Mouse (Mus musculus) stomach, adult 2 months (tissue): ENCODE results near the gene Tmem201. TPM values are rescaled to one million over a fixed set of nuclear protein-coding genes. Genes with fewer than 3 reads are reported as not detected.

Experiments used
- polyA plus RNA-seq: library from polyadenylated mRNA; depleted of rRNA; stranded (reverse); fragments of >200 nt; gene quantifications from 2 replicates; pipeline ENCODE4 v1.2.3, GENCODE M21; 2012; rRNA removed

Gene Tmem201
- polyA plus RNA-seq: 15.5 and 16.0 TPM in 2 replicates

GRCm38 (mm10) chr4:149737383-149738324, at the start of gene Tmem201:
Tmem201 (minus strand) TSS chr4:149738044.

GRCm38 (mm10) chr4:149774094-149774470, 36.2 kb upstream of the Tmem201 start, which contains the start of gene Slc25a33:
Slc25a33 (minus strand) TSS chr4:149774277.

GRCm38 (mm10) chr4:149702210-149702979, 35.4 kb downstream of the Tmem201 start, which contains the start of gene Pik3cd:
Pik3cd (minus strand) TSS chr4:149702571.

Other genes with a start within 250 kb of the Tmem201 start
- 11.5 and 17.2 TPM in 2 replicates for gene Ctnnbip1, start 219.8 kb downstream of the Tmem201 start, polyA plus RNA-seq
- 27.0 and 27.3 TPM in 2 replicates for gene Clstn1, start 151.6 kb downstream of the Tmem201 start, polyA plus RNA-seq
- gene Pik3cd, start 35.5 kb downstream of the Tmem201 start, polyA plus RNA-seq: 1.8 and 2.7 TPM in 2 replicates
- gene Slc25a33, start 36.2 kb upstream of the Tmem201 start, polyA plus RNA-seq: 12.0 and 21.4 TPM in 2 replicates
- gene Spsb1, start 217.0 kb upstream of the Tmem201 start, polyA plus RNA-seq: 11.1 and 15.0 TPM in 2 replicates